Mouse (Mus musculus) layer of hippocampus, adult 2 months (tissue): Measurements from ENCODE around the gene Atf6. TPM values are rescaled to one million over a fixed set of nuclear protein-coding genes. Genes with fewer than 3 reads are reported as not detected.

Source experiments
- DNase-seq, 2 experiments: peaks; one replicate each; pipeline ENCODE4 v3.0.0; 2022; ENCODE audit warnings: low spot score in 2 of 2
- H3K27ac ChIP-seq: fragments of 200-600 bp; 2 replicates; pipeline ENCODE4 v1.8.1; 2022
- H3K4me3 ChIP-seq: fragments of 200-600 bp; 2 replicates; pipeline ENCODE4 v1.8.1; 2022; ENCODE audit warnings: mild to moderate bottlenecking
- CTCF ChIP-seq: fragments of 200-600 bp; conservative IDR thresholded peaks from 2 replicates; pipeline ENCODE4 v1.8.1; 2022; ENCODE audit warnings: antibody characterized with exemption, mild to moderate bottlenecking, moderate library complexity
- total RNA-seq, 2 experiments: library from RNA; stranded (reverse); gene quantifications; 2 replicates each; pipeline ENCODE4 v1.2.3; 2021

Atf6 gene
- total RNA-seq, 2 experiments from 2014 or later: 51.2 to 51.3 TPM

GRCm38 (mm10) chr1:170896651-170897281 lies 29.2 kb upstream of the Atf6 start:
- Histone ChIP-seq H3K4me3 (no peak overlapping the region), H3K27ac (no peak overlapping the region; the same call in 1 of the 2 replicates)
- no peak for DNase-seq
- no peak for TF ChIP-seq CTCF

GRCm38 (mm10) chr1:170894603-170895602 lies 27.3 kb upstream of the Atf6 start:
- peak; percentile 89 for TF ChIP-seq CTCF
- peak; percentile 17 to 33 for DNase-seq
- Histone ChIP-seq H3K4me3 (no peak overlapping the region), H3K27ac (no peak overlapping the region)

GRCm38 (mm10) chr1:170892279-170892678 lies 24.7 kb upstream of the Atf6 start:
- no peak overlapping the region for H3K4me3 ChIP-seq
- TF ChIP-seq CTCF: no peak
- no peak overlapping the region for H3K27ac ChIP-seq
- no peak for DNase-seq

- no peak for DNase-seq
- no peak overlapping the region for H3K27ac ChIP-seq
- TF ChIP-seq CTCF: no peak
- H3K4me3 ChIP-seq: no peak overlapping the region
These were observed 24.1 kb upstream of the Atf6 start for GRCm38 (mm10) chr1:170891646-170892045.

GRCm38 (mm10) chr1:170889310-170889709 lies 21.7 kb upstream of the Atf6 start:
- no peak for DNase-seq
- no peak for TF ChIP-seq CTCF
- no peak overlapping the region for H3K4me3 ChIP-seq
- no peak overlapping the region for H3K27ac ChIP-seq

GRCm38 (mm10) chr1:170886044-170886458 lies 18.5 kb upstream of the Atf6 start:
- no peak for DNase-seq
- Histone ChIP-seq H3K4me3 (no peak overlapping the region), H3K27ac (no peak overlapping the region)
- no peak for TF ChIP-seq CTCF

GRCm38 (mm10) chr1:170884978-170885561 lies 17.5 kb upstream of the Atf6 start, which contains the start of the genes Gm26620 and Dusp12:
Gene Gm26620, plus strand, starts transcription at chr1:170885065.
Gene Dusp12, minus strand, starts transcription at chr1:170885540.
- H3K27ac ChIP-seq: peak within 1 kb of the TSS; percentile 90
- peak; percentile 87 for TF ChIP-seq CTCF
- peak within 1 kb of the TSS; percentile 89 for H3K4me3 ChIP-seq
- DNase-seq: peak; percentile 85 to 93

- Histone ChIP-seq H3K4me3 (peak overlapping the region; percentile 89), H3K27ac (peak overlapping the region; percentile 90; the same call in 1 of the 2 replicates)
- TF ChIP-seq CTCF: no peak
- no peak for DNase-seq
These were observed 16.8 kb upstream of the Atf6 start for GRCm38 (mm10) chr1:170884390-170884789.

- Histone ChIP-seq H3K27ac (no peak overlapping the region), H3K4me3 (no peak overlapping the region)
- TF ChIP-seq CTCF: no peak
- DNase-seq: no peak
These were observed 15.4 kb upstream of the Atf6 start for GRCm38 (mm10) chr1:170882915-170883485.

- H3K4me3 ChIP-seq: no peak overlapping the region
- H3K27ac ChIP-seq: no peak overlapping the region
- no peak for DNase-seq
- TF ChIP-seq CTCF: no peak
These were observed 9.3 kb upstream of the Atf6 start for GRCm38 (mm10) chr1:170876906-170877305.

GRCm38 (mm10) chr1:170875676-170876075 lies 8.1 kb upstream of the Atf6 start:
- Histone ChIP-seq H3K27ac (no peak overlapping the region), H3K4me3 (no peak overlapping the region)
- TF ChIP-seq CTCF: no peak
- DNase-seq: no peak

- TF ChIP-seq CTCF: peak; percentile 28
- Histone ChIP-seq H3K27ac (no peak overlapping the region), H3K4me3 (no peak overlapping the region)
- no peak for DNase-seq
These were observed 4.4 kb upstream of the Atf6 start for GRCm38 (mm10) chr1:170871961-170872360.
